Mouse (Mus musculus): ENCODE measurements around the gene Thoc5. TPM values are rescaled to one million over a fixed set of nuclear protein-coding genes. Genes with fewer than 3 reads are reported as not detected.

Thoc5 gene
- polyA plus RNA-seq, 1 experiment from 2014 or later = 37.7 TPM

DNA sequence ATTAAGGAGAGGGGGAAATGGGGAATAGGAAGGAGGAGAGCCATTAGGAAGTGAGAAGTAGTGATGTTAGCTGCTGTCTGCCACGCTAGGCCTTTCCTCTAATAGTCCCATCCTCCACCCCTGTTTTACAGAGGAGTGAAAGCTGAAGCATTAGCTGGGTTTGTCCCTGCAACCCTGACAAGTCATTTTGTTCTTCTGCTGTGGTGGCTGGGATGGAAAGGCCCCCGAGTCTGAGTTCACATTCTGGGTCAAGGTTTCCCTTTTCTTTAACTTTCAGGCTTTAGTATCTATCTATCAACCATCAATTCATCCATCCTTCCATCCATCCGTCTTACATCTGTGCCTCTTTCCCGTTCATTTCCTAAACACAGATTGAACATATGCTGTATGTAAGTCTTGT, 14.0 kb upstream of the Thoc5 start:
- no peaks in the 10 kb centered on the region for H3K9me3 ChIP-seq (ENCODE audit: low read depth, low read length)
- 62% methylated on average over 4 of the region's 4 CpGs for WGBS

DNA sequence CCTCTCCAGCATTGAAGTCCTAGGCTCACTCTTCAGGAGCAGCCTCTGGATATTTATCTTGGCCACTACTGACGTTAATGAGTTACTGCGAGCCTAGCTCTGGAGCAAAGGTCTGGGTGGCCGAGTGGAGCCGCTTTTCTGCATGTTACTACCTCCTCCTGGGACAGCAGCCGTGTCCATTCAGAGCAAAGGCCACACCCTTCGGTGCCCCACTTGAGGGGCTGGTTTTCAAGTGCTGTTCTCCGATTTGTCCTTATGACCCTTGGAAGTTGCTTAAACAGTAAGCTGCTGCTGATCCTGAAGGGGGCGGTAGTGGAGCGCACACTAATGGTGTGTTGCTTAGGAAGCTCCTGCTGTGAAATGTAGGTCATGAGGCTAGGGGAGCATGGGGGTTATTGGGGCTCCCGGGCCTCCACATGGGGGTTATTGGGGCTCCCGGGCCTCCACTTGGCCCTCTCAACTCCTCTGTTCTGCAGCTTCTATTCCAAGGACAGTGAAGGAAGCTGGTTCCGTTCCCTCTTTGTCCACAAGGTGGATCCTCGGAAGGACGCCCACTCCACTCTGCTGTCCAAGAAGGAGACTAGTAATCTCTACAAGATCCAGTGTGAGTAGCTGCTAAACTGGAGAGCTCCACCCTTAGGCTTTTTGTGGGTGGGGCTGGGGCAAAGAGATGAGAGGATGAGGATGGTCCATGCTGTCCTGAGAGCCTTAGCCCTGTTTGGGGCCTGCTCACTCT, 12.1 kb upstream of the Thoc5 start:
- H3K4me2 ChIP-seq = no peak overlapping the region

More for the DNA sequence above, 14.0 kb upstream of the Thoc5 start:
- Histone ChIP-seq H3K9ac (no peak overlapping the region), H3K4me3 (ENCODE audit: low read depth, low read length) (no peak overlapping the region), H3K27me3 (ENCODE audit: insufficient read depth, low read length) (no peaks in the 10 kb centered on the region), H3K4me1 (ENCODE audit: insufficient read depth) (peaks cover 7% of the 10 kb centered on the region), H3K36me3 (ENCODE audit: insufficient read depth) (no peaks in the 10 kb centered on the region), H3K4me2 (no peak overlapping the region), H3K27ac (ENCODE audit: low read depth) (no peak overlapping the region)
- DNase-seq = no peak
- no peak for TF ChIP-seq CTCF (IDR thresholded peaks at IDR 0.05; ENCODE audit: low read depth)
- ATAC-seq (ENCODE audit: insufficient read depth) = no peak

DNA sequence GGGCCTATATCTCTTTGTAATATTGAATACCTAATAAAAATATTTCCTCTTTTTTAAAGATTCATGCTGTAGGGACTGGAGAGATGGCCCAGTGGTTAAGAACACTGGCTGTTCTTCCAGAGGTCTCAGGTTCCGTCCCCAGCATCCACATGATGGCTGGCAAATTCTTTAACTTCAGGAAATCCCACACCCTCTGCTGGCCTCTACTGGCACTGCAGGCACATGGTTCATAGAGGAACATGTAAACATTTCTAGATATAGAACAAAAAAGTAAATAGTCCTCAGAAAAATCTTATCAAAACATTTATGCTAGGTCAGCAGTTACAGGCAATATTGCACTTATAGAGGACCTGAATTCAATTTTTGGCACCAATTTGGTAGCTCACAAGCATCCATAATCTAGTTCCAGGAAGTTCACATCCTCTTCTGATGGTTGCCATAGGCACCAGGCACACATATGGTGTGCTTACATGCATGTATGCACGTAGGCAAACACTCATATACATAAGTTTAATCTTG, 9.7 kb upstream of the Thoc5 start:
- DNase-seq (peak; percentile 73), ATAC-seq (ENCODE audit: insufficient read depth) (no peak)
- peaks cover 7% of the 10 kb centered on the region for H3K4me1 ChIP-seq (ENCODE audit: insufficient read depth)
- TF ChIP-seq CTCF (IDR thresholded peaks at IDR 0.05; ENCODE audit: low read depth) = peak; percentile 64
- no peak overlapping the region for H3K4me3 ChIP-seq (ENCODE audit: low read depth, low read length)
- H3K4me2 ChIP-seq = no peak overlapping the region
- no peaks in the 10 kb centered on the region for H3K9me3 ChIP-seq (ENCODE audit: low read depth, low read length)
- H3K9ac ChIP-seq = no peak overlapping the region
- H3K27ac ChIP-seq (ENCODE audit: low read depth) = no peak overlapping the region
- no peaks in the 10 kb centered on the region for H3K27me3 ChIP-seq (ENCODE audit: insufficient read depth, low read length)
- 0 out of 2 replicates have a peak, but pooled peaks cover 14% of the 10 kb centered on the region for H3K36me3 ChIP-seq (ENCODE audit: insufficient read depth)
- WGBS = 58% methylated on average over 2 of the region's 2 CpGs

More for the DNA sequence above, 12.1 kb upstream of the Thoc5 start:
- no peak overlapping the region for H3K4me3 ChIP-seq (ENCODE audit: low read depth, low read length)
- no peaks in the 10 kb centered on the region for H3K36me3 ChIP-seq (ENCODE audit: insufficient read depth)
- no peaks in the 10 kb centered on the region for H3K27me3 ChIP-seq (ENCODE audit: insufficient read depth, low read length)
- H3K27ac ChIP-seq (ENCODE audit: low read depth) = no peak overlapping the region
- H3K9me3 ChIP-seq (ENCODE audit: low read depth, low read length) = no peaks in the 10 kb centered on the region
- H3K9ac ChIP-seq = no peak overlapping the region
- WGBS = 37% methylated on average over 14 of the region's 14 CpGs
- ATAC-seq (ENCODE audit: insufficient read depth) = peak; percentile 54; the same call in 1 of the 2 replicates
- peak; percentile 67 for DNase-seq
- peaks cover 7% of the 10 kb centered on the region for H3K4me1 ChIP-seq (ENCODE audit: insufficient read depth)
- peak; percentile 40 for TF ChIP-seq CTCF (IDR thresholded peaks at IDR 0.05; ENCODE audit: low read depth)

DNA sequence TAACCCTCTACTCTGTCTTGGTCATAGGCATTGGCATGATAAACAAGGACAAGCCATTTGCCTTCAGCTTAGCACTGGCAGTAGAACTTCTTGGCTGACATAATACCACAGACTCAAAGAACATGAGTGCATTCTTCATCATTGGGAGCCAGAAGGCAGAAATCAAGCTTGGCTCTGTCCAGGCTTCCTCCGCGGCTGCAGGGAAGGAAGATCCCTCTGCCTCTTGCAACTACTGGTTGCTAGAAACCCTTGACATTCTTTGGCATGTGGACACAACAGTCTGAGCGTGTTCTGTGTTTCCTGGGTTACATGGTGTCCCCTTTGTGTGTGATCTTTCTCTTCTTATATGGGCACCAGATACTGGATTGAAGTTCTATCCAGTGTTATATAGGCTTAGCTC, 8.1 kb upstream of the Thoc5 start:
- no peaks in the 10 kb centered on the region for H3K27me3 ChIP-seq (ENCODE audit: insufficient read depth, low read length)
- no peak overlapping the region for H3K4me2 ChIP-seq
- peaks cover 7% of the 10 kb centered on the region for H3K4me1 ChIP-seq (ENCODE audit: insufficient read depth)
- DNase-seq (no peak), ATAC-seq (ENCODE audit: insufficient read depth) (no peak)
- TF ChIP-seq CTCF (IDR thresholded peaks at IDR 0.05; ENCODE audit: low read depth) = no peak
- no peak overlapping the region for H3K27ac ChIP-seq (ENCODE audit: low read depth)
- no peaks in the 10 kb centered on the region for H3K9me3 ChIP-seq (ENCODE audit: low read depth, low read length)
- no peak overlapping the region for H3K4me3 ChIP-seq (ENCODE audit: low read depth, low read length)
- 0 out of 2 replicates have a peak, but pooled peaks cover 14% of the 10 kb centered on the region for H3K36me3 ChIP-seq (ENCODE audit: insufficient read depth)
- no peak overlapping the region for H3K9ac ChIP-seq
- WGBS = 90% methylated on average over 3 of the region's 3 CpGs

DNA sequence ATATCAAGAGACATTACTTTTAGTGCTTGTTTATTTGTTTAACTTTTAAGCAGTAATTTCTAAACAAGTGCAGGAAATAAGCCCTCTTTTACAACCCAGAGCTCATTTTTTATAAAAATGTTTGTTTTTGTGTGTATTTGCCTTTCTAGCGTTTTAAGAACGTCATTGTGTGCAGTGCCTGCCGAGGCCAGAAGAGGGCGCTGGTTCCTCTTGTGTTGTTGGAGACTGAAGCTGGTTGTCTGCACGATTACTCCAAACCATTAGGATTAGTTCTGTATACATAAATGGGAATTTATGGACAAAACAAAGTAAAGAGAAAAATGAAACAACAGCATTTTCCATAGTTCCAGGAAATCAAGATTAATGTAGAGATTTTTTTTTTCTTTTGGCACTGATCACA, 5.3 kb downstream of the Thoc5 start:
- peak; percentile 52 for TF ChIP-seq CTCF (IDR thresholded peaks at IDR 0.05; ENCODE audit: low read depth)
- no peak overlapping the region for H3K4me3 ChIP-seq (ENCODE audit: low read depth, low read length)
- no peak overlapping the region for H3K9ac ChIP-seq
- H3K9me3 ChIP-seq (ENCODE audit: low read depth, low read length) = no peaks in the 10 kb centered on the region
- peaks cover 5% of the 10 kb centered on the region; the same call in 1 of the 2 replicates for H3K4me1 ChIP-seq (ENCODE audit: insufficient read depth)
- DNase-seq (peak; percentile 22), ATAC-seq (ENCODE audit: insufficient read depth) (no peak)
- peaks cover 47% of the 10 kb centered on the region for H3K36me3 ChIP-seq (ENCODE audit: insufficient read depth)
- H3K4me2 ChIP-seq = no peak overlapping the region
- no peaks in the 10 kb centered on the region for H3K27me3 ChIP-seq (ENCODE audit: insufficient read depth, low read length)
- no peak overlapping the region for H3K27ac ChIP-seq (ENCODE audit: low read depth)
- WGBS = 70% methylated on average over 5 of the region's 5 CpGs

DNA sequence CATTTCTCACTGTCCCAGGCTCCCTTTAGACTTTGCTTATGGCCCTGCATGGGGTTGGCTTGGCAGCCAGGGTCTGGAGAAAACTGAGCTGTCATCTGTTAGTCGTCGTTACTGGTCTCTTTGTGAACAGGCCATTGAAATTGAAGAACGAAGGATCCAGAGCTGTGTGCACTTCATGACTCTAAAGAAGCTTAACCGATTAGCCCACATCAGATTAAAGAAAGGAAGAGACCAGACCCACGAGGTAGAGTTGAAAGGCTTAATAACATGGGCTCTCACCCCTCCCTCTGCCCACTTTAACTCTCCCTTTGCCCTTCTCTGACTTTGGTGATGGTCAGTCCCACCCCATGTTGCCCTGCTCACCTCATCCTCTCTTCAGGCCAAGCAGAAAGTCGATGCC, 6.8 kb downstream of the Thoc5 start:
- no peak for TF ChIP-seq CTCF (IDR thresholded peaks at IDR 0.05; ENCODE audit: low read depth)
- Histone ChIP-seq H3K36me3 (ENCODE audit: insufficient read depth) (peaks cover 55% of the 10 kb centered on the region), H3K27ac (ENCODE audit: low read depth) (no peak overlapping the region), H3K27me3 (ENCODE audit: insufficient read depth, low read length) (no peaks in the 10 kb centered on the region), H3K9ac (no peak overlapping the region), H3K4me3 (ENCODE audit: low read depth, low read length) (no peak overlapping the region), H3K4me1 (ENCODE audit: insufficient read depth) (no peaks in the 10 kb centered on the region), H3K9me3 (ENCODE audit: low read depth, low read length) (no peaks in the 10 kb centered on the region), H3K4me2 (no peak overlapping the region)
- ATAC-seq (ENCODE audit: insufficient read depth) (no peak), DNase-seq (no peak)
- WGBS = 88% methylated on average over 6 of the region's 6 CpGs

DNA sequence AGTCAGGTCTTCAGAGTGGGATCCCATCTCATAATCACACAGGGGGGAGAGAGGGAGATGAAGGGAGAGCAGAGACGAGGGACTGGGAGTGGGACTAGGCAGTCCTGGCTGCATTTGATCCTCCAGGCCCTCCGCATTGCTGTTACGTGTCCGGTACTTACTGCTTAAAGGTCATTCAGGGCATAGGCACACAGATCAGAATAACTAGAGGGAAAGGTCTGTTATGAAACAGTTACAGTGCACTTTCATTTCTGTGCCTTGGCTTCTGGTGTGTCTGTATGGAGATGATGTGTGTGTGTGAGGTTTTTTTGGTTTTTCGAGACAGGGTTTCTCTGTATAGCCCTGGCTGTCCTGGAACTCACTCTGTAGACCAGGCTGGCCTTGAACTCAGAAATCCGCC, 11.1 kb downstream of the Thoc5 start:
- 88% methylated on average over 6 of the region's 6 CpGs for WGBS
- H3K4me3 ChIP-seq (ENCODE audit: low read depth, low read length) = no peak overlapping the region
- H3K4me2 ChIP-seq = no peak overlapping the region
- DNase-seq (no peak), ATAC-seq (ENCODE audit: insufficient read depth) (no peak)
- H3K27ac ChIP-seq (ENCODE audit: low read depth) = no peak overlapping the region
- H3K27me3 ChIP-seq (ENCODE audit: insufficient read depth, low read length) = no peaks in the 10 kb centered on the region
- H3K9me3 ChIP-seq (ENCODE audit: low read depth, low read length) = no peaks in the 10 kb centered on the region
- H3K36me3 ChIP-seq (ENCODE audit: insufficient read depth) = peaks cover 61% of the 10 kb centered on the region
- H3K4me1 ChIP-seq (ENCODE audit: insufficient read depth) = no peaks in the 10 kb centered on the region
- no peak overlapping the region for H3K9ac ChIP-seq
- no peak for TF ChIP-seq CTCF (IDR thresholded peaks at IDR 0.05; ENCODE audit: low read depth)
